Mouse (Mus musculus): Measurements from ENCODE around the gene Ndrg4. TPM values are rescaled to one million over a fixed set of nuclear protein-coding genes. Genes with fewer than 3 reads are reported as not detected.
A peak's percentile ranks its signal among the peaks of the same experiment; 100 is the strongest.

Gene Ndrg4
- polyA plus RNA-seq, 1 experiment from 2014 or later, result 9.7 TPM

DNA sequence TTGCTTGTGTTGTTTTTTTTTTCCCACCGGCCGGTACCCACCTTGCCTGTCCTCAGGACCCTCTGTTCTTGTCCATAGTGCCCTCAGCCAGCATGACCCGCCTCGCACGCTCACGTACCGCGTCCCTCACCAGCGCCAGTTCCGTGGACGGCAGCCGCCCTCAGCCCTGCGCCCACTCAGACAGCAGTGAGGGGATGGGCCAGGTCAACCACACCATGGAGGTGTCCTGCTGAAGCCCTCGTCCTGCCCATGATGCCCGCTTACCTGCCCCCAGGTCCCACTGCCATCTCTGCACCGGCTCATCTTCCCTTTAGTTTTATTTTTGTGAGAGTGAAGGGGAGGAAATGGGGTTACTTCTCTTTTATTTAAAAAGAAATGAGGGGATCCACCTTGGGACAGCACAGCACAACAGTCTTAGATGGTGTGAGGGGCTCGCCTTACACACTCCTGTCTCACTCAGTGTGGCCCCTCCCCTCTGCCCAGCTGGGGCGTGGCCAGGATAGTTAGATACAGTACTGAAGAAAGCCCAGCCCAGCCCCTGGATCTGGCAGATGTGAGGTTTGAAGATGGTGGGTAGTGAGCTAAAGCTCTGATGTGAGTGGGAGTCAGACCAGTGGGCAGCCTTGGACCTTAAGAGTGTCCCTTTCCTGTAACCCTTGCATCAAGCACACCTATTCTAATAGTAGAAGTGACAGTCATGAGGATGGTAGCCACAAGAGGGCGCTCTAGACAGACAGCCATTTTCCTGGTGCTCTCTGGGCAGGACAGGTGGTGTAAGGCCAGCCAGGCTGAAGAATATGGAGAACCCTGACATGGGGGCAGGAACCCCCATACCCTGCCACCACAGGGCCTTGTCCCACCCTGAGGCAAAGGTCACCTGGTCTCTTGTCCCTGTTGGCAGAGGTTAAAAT lies 36.6 kb downstream of the Ndrg4 start:
- Histone ChIP-seq H3K4me1 (peaks cover 28% of the 10 kb centered on the region), H3K9me3 (replicated peaks) (no peaks in the 10 kb centered on the region), H3K27me3 (ENCODE audit: low read depth, poor library complexity, severe bottlenecking) (no peaks in the 10 kb centered on the region), H3K36me3 (peaks cover 17% of the 10 kb centered on the region), H3K4me3 (no peak overlapping the region), H3K27ac (no peak overlapping the region)
- 78% methylated on average over 19 of the region's 19 CpGs for WGBS
- DNase-seq (ENCODE audit: low spot score), result peak; percentile 80

DNA sequence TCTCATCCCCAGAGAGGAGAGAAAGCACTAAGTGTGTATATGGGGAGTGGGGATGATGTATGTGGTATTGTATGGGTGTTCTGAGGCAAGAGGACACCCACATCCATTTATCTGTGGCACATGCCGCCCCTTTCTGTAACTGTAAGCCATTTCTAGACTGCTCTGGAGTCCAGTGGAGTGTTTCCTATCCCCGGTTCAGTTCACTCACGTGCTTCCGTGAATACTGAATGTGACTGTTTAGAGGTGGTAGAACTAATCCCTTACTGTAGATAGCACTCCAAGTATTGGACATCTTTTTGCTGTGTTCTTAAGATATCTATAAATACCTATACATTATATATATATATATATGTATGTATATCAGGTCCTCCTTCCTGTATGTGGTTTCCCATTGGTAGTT lies 37.6 kb downstream of the Ndrg4 start:
- Histone ChIP-seq H3K4me1 (peaks cover 28% of the 10 kb centered on the region), H3K27me3 (ENCODE audit: low read depth, poor library complexity, severe bottlenecking) (no peaks in the 10 kb centered on the region), H3K9me3 (replicated peaks) (no peaks in the 10 kb centered on the region), H3K4me3 (no peak overlapping the region), H3K36me3 (peaks cover 27% of the 10 kb centered on the region), H3K27ac (no peak overlapping the region)
- no peak for DNase-seq (ENCODE audit: low spot score)
- WGBS, result 93% methylated on average over 4 of the region's 4 CpGs

DNA sequence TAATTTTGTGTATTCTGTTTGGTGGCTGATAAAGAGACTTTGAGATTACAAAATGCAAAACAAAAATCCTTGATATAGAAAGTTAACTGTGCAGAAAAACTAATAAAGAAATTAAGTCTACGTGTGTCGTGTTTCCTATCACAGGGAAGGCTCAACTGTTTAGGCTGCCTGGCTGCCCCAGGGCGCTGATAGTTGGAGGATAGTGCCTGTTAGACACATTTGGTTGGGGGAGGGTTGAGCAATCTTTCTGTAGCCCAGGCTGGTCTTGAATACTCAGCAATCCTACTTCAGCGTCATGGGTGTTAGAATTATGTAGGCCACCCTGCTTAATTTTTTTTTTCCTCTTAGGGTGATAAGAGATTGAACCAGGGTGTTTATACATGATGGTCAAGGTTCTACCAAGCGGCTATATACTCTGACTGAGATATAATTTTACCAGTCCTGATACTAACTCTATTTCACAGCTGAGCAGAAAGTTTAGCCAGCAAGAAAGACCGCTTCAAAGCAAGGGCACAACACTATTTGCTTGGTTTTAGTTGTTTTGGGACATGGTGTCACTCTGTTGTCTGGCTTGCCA lies 38.1 kb downstream of the Ndrg4 start:
- H3K9me3 ChIP-seq (replicated peaks), result no peaks in the 10 kb centered on the region
- peak overlapping the region; percentile 92; the same call in 1 of the 2 replicates for H3K27ac ChIP-seq
- H3K4me3 ChIP-seq, result peak overlapping the region; percentile 95
- H3K36me3 ChIP-seq, result peaks cover 33% of the 10 kb centered on the region
- H3K4me1 ChIP-seq, result peaks cover 28% of the 10 kb centered on the region
- no peak for DNase-seq (ENCODE audit: low spot score)
- WGBS, result 88% methylated on average over 6 of the region's 6 CpGs
- no peaks in the 10 kb centered on the region for H3K27me3 ChIP-seq (ENCODE audit: low read depth, poor library complexity, severe bottlenecking)

DNA sequence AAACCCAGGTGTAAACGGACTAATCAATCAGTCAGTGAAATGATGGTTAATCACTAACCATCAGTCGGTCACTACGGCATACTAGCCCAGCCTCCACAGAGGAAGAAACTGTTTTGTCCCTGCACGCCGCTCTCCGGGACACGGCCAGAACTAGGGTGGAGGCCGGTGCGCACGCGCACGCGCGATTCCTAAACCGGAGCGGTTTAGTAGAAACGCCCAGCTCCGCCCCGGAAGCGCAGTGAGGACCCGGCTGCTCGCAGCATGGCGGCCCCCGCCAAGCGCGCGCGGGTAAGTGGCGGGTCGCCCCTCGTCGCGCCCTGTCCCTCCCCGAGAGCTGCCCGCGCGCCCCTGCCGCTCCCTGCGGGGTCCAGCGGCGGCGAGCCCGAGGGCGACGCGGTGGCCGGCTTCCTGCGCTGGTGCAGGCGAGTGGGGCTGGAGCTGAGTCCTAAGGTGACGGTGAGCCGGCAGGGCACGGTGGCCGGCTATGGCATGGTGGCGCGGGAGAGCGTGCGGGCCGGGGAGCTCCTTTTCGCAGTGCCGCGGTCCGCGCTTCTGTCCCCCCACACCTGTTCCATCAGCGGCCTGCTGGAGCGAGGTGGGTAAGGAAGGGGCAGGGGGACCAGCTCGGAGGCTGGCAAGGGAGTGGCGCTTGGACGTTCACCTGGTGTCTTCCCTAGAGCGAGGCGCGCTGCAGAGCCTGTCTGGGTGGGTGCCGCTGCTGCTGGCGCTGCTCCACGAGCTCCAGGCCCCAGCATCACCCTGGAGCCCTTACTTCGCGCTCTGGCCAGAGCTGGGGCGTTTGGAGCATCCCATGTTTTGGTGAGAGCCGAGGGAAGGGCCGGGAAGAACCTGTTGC lies 39.1 kb downstream of the Ndrg4 start, which contains the start of gene Setd6:
Gene Setd6, plus strand, starts transcription at position 206 of the 856 bp plus-strand sequence.
- peak; percentile 92 for DNase-seq (ENCODE audit: low spot score)
- Histone ChIP-seq H3K27me3 (ENCODE audit: low read depth, poor library complexity, severe bottlenecking) (no peaks in the 10 kb centered on the region), H3K9me3 (replicated peaks) (no peaks in the 10 kb centered on the region), H3K27ac (peak within 1 kb of the TSS; percentile 92), H3K4me1 (peaks cover 27% of the 10 kb centered on the region), H3K36me3 (peaks cover 42% of the 10 kb centered on the region), H3K4me3 (peak within 1 kb of the TSS; percentile 95)
- under 1% methylated on average over 79 of the region's 79 CpGs for WGBS

DNA sequence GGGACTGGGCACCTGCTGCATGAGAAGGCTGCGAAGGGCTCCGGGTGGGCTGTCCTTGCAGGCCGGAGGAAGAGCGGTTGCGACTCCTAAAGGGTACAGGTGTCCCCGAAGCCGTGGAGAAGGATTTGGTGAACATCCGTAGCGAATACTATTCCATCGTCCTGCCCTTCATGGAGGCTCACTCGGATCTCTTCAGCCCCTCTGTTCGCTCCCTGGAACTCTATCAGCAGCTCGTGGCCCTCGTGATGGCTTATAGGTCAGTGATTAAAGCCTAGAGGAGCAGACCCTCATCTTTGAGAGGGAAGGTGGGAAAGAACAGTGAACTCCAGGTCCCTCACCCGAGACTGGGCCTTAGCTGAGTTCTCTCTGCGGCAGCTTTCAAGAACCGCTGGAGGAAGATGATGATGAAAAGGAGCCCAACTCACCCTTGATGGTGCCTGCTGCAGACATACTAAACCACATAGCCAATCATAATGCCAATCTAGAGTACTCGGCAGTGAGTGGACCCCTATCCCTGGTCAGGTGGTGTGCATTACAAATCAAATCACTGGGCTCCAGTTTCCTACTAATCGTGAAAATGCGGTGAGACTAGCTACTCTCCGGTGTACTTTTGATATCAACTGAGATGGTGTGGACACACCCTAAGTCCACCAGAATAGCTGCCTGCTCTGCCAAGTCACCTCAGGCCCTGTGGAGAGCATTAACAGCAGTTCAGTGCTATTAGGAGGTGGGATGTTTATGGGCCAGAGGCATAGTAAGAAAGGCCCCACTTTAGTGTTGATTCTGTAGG lies 40.0 kb downstream of the Ndrg4 start:
- no peak for DNase-seq (ENCODE audit: low spot score)
- Histone ChIP-seq H3K9me3 (replicated peaks) (no peaks in the 10 kb centered on the region), H3K27me3 (ENCODE audit: low read depth, poor library complexity, severe bottlenecking) (no peaks in the 10 kb centered on the region), H3K4me1 (peaks cover 22% of the 10 kb centered on the region), H3K4me3 (peak overlapping the region; percentile 95), H3K27ac (peak overlapping the region; percentile 92), H3K36me3 (peaks cover 51% of the 10 kb centered on the region)
- WGBS, result 21% methylated on average over 21 of the region's 21 CpGs

DNA sequence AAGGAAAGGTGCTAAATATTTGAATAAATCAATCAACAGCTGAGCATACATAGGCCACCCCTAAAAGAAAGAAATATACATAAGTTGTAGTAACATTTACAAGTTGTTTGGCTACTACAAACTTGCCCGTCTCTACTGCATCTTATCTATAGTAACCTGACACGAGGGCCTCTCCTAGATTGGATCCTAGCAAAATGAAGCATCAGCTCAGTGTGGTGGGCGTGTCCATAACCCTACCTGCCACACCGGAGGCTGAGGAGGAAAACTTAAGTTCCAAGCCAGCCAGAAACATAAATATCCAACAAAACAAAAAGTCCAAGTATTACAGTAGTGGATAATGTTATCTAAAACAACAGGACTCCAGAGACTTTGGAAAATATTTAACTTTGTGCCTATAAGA lies 50.8 kb downstream of the Ndrg4 start:
- 93% methylated on average over 4 of the region's 4 CpGs for WGBS
- peaks cover 98% of the 10 kb centered on the region for H3K36me3 ChIP-seq
- no peak for DNase-seq (ENCODE audit: low spot score)

DNA sequence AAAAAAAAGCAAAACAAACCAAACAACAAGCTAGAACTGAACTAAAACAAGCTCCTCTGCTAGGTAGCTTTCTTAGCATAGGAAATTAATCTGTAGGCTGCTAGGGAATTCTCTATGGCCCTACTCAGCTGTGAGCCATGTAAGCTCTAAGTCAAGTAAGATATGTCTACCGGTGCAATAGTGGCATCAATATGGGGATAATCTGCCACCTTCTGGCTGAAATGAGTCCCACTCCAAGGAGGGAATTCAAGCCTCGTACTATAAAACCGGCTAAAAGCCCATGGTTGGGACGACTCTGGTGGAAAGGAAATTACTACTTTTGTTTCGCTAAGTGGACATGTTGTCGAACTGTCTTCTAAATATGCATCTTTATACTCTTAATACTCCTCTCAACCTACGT lies 61.8 kb downstream of the Ndrg4 start:
- Histone ChIP-seq H3K27me3 (ENCODE audit: low read depth, poor library complexity, severe bottlenecking) (no peaks in the 10 kb centered on the region), H3K36me3 (peaks cover 100% of the 10 kb centered on the region), H3K9me3 (replicated peaks) (no peaks in the 10 kb centered on the region), H3K27ac (no peak overlapping the region), H3K4me1 (no peaks in the 10 kb centered on the region), H3K4me3 (no peak overlapping the region)
- no peak for DNase-seq (ENCODE audit: low spot score)
- 88% methylated on average over 7 of the region's 7 CpGs for WGBS

More for the DNA sequence above, 50.8 kb downstream of the Ndrg4 start:
- H3K9me3 ChIP-seq (replicated peaks), result no peaks in the 10 kb centered on the region
- no peak overlapping the region for H3K4me3 ChIP-seq
- no peaks in the 10 kb centered on the region for H3K4me1 ChIP-seq
- no peak overlapping the region for H3K27ac ChIP-seq
- no peaks in the 10 kb centered on the region for H3K27me3 ChIP-seq (ENCODE audit: low read depth, poor library complexity, severe bottlenecking)

DNA sequence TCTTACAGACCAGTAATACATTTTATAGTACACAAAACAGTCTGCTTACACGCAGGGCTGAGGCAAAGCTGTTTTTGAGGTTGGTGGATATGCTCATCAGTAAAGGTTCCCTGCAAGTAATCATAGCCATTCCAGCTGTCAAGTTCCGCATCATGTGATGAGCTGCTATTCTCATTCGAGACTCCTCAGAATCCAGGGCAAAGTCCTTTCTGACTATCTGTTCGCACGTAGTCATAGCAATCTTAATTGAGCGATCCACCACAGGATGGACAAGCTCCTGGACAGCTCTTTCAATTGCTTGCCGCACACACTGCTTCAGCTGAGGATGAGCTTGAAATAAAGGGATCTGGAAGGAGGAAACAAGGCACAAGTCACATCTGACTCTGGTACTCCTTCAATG lies 65.0 kb downstream of the Ndrg4 start:
- DNase-seq (ENCODE audit: low spot score), result no peak
- H3K27ac ChIP-seq, result no peak overlapping the region
- H3K27me3 ChIP-seq (ENCODE audit: low read depth, poor library complexity, severe bottlenecking), result no peaks in the 10 kb centered on the region
- peaks cover 100% of the 10 kb centered on the region for H3K36me3 ChIP-seq
- WGBS, result 96% methylated on average over 7 of the region's 7 CpGs
- H3K4me1 ChIP-seq, result no peaks in the 10 kb centered on the region
- no peaks in the 10 kb centered on the region for H3K9me3 ChIP-seq (replicated peaks)
- no peak overlapping the region for H3K4me3 ChIP-seq

DNA sequence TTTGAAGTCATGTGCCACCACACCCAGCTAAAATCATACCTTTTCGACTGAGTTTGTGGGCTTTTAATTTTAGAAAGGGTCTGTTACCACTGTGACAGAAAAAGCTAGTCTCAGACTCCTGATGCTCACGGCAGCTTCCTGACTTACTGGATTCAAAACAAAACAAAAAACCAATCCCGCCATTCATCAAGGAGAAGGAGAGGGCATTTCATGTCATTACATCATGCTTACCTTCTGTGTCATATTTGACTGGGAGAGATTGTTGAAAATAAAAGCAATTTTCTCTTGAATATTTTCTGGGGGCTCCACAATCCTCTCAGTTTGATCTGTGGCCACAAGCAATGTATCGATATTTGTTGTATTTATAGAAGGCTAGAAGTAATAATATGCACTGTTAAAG lies 71.2 kb downstream of the Ndrg4 start:
- H3K36me3 ChIP-seq, result peaks cover 100% of the 10 kb centered on the region
- no peak for DNase-seq (ENCODE audit: low spot score)
- WGBS, result 96% methylated on average over 4 of the region's 4 CpGs

DNA sequence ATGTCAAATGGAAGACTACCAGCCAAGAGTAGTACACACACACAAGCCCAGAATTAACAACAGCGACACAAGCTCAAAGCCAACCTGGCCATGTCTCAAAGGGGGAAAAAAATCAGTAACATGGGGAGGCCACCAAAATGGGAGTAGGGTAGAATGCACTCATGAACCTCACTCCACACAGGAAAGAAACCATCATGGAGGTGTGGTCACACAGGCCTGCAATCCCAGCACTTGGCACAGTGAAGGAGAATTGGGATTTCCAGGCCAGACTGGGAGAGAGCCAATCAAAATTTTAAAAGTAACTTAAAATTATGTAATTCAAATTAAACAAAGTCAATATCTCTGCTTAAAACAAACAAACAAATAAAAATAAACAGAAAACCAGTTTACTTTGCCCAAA lies 75.1 kb downstream of the Ndrg4 start:
- no peak for DNase-seq (ENCODE audit: low spot score)

More for the DNA sequence above, 71.2 kb downstream of the Ndrg4 start:
- Histone ChIP-seq H3K4me3 (no peak overlapping the region), H3K27ac (no peak overlapping the region), H3K4me1 (no peaks in the 10 kb centered on the region), H3K27me3 (ENCODE audit: low read depth, poor library complexity, severe bottlenecking) (no peaks in the 10 kb centered on the region), H3K9me3 (replicated peaks) (no peaks in the 10 kb centered on the region)

DNA sequence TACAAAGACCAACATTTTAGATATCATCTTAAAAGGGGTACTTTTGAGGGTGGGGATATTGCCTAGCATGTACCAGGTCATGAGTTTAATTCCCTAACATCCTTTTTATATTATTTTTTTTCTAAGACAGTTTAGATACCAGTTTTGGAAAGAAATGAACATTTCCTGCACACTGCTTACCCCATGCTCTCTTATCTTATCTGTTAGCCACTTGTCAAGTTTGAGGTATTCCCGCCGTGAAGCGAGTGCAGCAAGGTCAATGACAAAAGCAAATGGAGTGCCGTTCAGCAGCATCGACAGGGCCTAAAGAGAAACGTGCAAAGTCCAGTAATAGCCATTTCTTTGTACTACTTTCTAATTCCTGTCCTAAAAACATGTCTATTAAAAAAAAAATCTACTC lies 83.5 kb downstream of the Ndrg4 start:
- no peak for DNase-seq (ENCODE audit: low spot score)
- Histone ChIP-seq H3K9me3 (replicated peaks) (no peaks in the 10 kb centered on the region), H3K36me3 (peaks cover 100% of the 10 kb centered on the region), H3K27ac (no peak overlapping the region), H3K27me3 (ENCODE audit: low read depth, poor library complexity, severe bottlenecking) (no peaks in the 10 kb centered on the region), H3K4me1 (no peaks in the 10 kb centered on the region), H3K4me3 (no peak overlapping the region)
- 92% methylated on average over 6 of the region's 6 CpGs for WGBS

More for the DNA sequence above, 75.1 kb downstream of the Ndrg4 start:
- Histone ChIP-seq H3K27me3 (ENCODE audit: low read depth, poor library complexity, severe bottlenecking) (no peaks in the 10 kb centered on the region), H3K27ac (no peak overlapping the region), H3K4me1 (no peaks in the 10 kb centered on the region), H3K9me3 (replicated peaks) (no peaks in the 10 kb centered on the region), H3K36me3 (peaks cover 100% of the 10 kb centered on the region), H3K4me3 (no peak overlapping the region)
- 96% methylated on average over 1 of the region's 1 CpGs for WGBS

DNA sequence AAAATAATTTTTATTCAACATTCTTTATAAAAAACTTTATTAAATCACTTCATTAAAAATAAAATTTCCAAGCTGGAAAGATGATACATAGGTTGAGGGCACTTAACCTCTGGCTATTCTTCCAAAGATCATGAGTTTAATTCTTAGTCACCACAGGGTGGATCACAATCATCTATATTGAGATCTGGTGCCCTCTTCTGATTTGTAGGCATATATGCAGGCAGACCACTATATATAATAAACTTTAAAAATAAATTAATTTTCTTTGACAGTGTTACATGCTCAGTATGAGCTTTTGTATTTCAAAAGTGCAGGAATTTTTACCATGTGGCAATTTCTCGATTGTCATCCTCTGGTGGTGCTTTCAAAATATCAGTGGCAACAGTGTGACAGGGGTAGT lies 87.4 kb downstream of the Ndrg4 start:
- 95% methylated on average over 1 of the region's 1 CpGs for WGBS
- Histone ChIP-seq H3K36me3 (peaks cover 100% of the 10 kb centered on the region), H3K4me3 (no peak overlapping the region), H3K27ac (no peak overlapping the region), H3K27me3 (ENCODE audit: low read depth, poor library complexity, severe bottlenecking) (no peaks in the 10 kb centered on the region), H3K4me1 (no peaks in the 10 kb centered on the region), H3K9me3 (replicated peaks) (no peaks in the 10 kb centered on the region)
- DNase-seq (ENCODE audit: low spot score), result no peak

Data from limb, embryonic 10.5 days (tissue).